Mouse (Mus musculus): ENCODE measurements around the gene Ska2. TPM values are rescaled to one million over a fixed set of nuclear protein-coding genes. Genes with fewer than 3 reads are reported as not detected.

Ska2 gene
- polyA plus RNA-seq, 2 experiments from 2014 or later: 12.6 to 12.8 TPM

Other genes starting within 250 kb of the Ska2 start
- 10 to 100 TPM in 1 of 2 experiments, 1 to 10 TPM in 1; 7.4 to 11.2 TPM for gene Ypel2, start 115.5 kb upstream of the Ska2 start, polyA plus RNA-seq (2017; shearing (Covaris generic))
- gene Gdpd1, start 35.2 kb upstream of the Ska2 start, polyA plus RNA-seq (2017; shearing (Covaris generic)): under 1 TPM; 0.23 to 0.51 TPM
- gene Smg8, start 22.5 kb upstream of the Ska2 start, polyA plus RNA-seq (2017; shearing (Covaris generic)): 1 to 10 TPM; 6.4 to 8.4 TPM
- 1 to 10 TPM; 1.6 to 2.1 TPM for gene Prr11, start 526 bp upstream of the Ska2 start, polyA plus RNA-seq (2017; shearing (Covaris generic))
- 1 to 10 TPM; 5.6 to 7.2 TPM for gene Trim37, start 17.8 kb downstream of the Ska2 start, polyA plus RNA-seq (2017; shearing (Covaris generic))
- gene Ppm1e, start 249.8 kb downstream of the Ska2 start, polyA plus RNA-seq (2017; shearing (Covaris generic)): under 1 TPM; 0.66 to 0.96 TPM